Mouse (Mus musculus) CD4-positive helper T cell, adult 2 months (primary cell): ENCODE results near the gene Atg10.

Experiments
- DNase-seq: peaks from one replicate; pipeline ENCODE4 v3.0.0-alpha.2; 2012; ENCODE audit warnings: low read depth, missing footprints, low spot score

Atg10 gene

DNA sequence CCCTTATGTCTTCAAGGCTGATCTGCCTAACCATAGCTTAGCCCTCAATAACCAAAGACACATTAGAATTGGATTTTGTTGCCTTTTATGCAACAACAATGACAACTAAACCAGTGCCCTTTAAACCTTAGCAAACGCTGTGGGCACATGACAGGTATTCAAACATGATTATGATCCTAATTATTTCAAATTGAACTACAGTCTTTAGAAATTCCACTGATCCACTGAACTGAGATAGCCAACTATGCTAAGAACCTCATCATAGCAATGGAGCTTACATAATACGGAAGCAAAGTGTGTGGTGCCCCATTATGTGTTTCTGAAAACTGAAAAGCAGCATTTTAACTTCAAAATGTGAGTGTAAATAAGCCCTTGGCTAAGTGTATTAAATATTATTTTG, 191.9 kb downstream of the Atg10 start:
- no peak for DNase-seq

DNA sequence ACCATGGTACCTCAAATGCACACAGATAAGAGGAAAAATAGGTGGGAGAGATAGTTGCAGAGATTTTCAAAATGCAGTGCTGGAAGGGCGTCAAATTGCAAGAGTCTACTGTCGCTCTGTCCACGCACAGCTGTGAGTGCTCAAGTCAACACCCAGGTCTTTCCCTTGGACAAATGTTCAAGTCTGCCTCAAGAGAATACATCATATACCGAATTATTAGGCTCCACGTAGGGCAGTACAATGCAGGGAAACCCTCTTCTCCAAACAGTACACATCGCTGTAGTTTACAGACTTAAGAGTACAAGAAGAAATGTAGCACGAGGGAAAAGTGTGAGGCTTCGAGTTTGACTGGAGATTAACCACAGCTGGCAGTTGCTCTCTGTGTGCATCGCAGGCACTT, 200.3 kb downstream of the Atg10 start:
- no peak for DNase-seq

DNA sequence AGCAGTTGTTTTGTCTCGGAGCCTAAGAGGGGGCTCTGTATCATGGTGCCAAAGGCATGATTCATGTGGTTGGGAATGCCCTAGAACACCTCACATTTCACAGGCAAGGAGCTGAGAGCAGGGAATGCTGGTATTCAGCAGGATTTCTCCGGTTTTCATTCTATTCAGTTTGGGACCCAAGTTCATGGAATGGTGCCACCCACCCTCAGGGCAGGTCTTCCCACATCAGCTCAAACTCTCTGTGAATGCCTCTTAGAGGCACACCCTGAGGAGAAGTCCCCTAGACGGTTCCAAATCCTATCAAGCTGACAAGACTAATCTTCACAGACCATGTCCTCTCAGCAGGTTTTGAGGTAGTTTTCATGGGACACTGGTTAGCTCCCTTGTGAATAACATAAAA, 211.9 kb downstream of the Atg10 start:
- no peak for DNase-seq

DNA sequence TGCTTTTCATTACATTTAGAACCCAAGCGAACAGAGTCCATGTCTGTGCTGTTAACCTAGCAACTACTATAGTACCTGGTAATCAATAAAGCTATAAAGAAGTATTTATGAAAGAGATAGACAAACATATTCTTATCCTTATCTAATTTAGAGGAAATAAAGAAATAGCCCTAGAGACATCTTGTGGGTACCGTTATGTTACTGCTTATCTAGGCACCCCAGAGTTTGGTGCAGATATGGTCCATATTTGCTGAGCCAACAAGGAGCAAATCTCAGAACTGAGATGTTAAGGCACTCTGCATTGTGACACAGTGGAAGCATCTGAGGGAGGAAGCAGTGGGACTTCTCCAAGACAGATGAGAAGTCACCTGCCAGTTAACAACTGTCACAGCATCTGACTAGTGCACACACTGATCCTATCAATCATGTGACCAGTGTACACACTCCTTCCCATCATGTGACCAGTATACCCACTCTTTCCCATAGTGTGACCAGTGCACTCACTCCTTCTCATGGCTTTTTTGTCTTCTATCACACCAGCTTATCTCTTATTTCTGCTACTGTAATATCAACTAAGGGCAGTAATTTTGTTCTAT, 228.6 kb downstream of the Atg10 start:
- no peak for DNase-seq

- DNase-seq = no peak
Observed at GRCm38 (mm10) chr13:90993602-90994001, 230.2 kb downstream of the Atg10 start.

- no peak for DNase-seq
Observed at GRCm38 (mm10) chr13:90992948-90993347, 230.8 kb downstream of the Atg10 start.

DNA sequence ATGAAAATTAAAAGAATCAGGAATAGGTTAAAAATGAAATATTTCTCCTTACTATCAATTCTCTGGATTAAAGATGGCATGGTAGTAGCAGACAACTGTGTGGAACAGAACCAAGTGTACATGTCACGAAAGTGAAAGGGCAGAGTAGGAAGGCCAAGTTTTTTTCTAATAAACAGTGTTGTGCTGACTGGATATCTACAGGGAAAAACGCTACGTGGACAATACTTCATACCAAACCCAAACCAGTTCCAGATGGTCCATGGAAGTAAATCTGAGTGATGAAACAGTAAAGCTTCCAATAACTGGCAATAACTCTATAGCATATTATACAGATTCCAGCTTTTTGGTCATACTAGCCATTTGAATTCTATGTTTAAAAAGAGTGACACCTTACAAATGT, 235.5 kb downstream of the Atg10 start:
- no peak for DNase-seq

DNA sequence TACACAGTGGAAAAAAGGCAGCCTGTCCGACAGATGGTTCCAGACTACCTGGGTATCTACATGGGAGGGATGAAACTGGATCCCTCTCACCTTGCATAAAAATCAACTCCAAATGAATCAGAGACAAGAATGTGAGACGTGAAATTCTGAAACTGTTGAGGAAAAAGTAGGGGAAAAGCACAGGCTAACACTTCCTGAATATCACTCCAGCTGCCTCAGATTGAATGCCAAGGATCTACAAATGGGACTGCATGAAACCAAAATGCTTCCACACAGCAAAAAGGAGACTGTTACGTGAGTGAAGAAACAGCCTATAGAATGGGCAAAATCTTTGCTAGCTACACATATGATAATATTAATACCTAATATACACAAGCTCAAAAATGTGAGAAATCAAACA, 238.4 kb downstream of the Atg10 start:
- no peak for DNase-seq

- no peak for DNase-seq
Observed at GRCm38 (mm10) chr13:90984073-90984472, 239.7 kb downstream of the Atg10 start.

DNA sequence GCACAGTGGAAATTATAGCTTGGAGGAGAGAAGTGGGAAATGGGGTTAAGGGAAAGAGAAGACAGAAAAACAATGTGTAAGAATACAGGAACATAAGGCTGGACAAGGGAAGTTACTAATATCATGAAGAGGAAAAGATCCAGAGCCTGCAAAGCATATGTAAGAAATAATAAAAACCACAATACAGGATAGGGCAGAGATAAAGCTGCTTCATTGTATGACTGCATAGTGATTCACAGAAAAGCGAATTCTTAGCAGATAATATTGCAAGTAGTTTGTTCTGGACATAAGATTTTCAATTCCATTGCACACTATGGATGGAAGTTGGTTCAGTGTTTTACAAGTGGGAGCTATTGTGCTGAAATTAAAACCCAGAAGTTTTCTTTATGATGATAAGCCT, 242.0 kb downstream of the Atg10 start:
- no peak for DNase-seq

DNA sequence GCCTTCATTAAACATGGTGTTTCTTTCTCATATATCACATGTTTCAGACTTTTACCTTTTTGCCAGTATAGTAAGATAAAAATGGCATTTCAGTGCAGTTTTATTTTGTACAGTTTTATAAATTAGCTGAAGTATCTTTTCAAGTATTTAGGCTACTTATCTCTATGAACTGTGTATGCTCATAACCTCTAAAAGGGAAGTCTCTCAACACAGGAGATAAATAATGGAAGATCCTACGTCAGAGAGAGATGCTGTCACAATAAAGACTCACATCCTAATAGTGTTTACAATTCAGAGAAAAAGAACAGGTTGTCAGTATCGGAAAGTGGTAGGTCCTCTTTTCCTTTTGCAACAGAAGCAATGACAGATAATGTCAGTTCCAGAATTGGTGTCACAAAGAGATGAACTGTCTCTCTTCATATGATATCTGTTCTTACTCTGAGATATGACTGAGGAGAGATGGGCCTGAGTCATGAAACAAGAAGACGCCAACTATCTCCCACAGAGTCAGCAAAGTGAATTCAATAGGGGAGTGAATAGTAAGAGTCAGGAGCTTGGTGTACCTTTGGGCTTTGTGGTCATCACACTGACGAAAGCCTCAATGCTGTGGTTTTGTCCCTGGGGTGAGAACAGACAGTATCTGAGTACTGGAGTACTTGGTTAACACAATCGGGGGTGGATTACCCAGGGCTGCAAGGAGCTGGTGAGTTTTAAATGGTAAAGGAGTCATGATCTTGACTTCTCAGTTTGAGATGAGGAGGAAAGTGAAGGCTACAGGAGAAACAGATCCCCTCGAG, 242.7 kb downstream of the Atg10 start:
- no peak for DNase-seq

DNA sequence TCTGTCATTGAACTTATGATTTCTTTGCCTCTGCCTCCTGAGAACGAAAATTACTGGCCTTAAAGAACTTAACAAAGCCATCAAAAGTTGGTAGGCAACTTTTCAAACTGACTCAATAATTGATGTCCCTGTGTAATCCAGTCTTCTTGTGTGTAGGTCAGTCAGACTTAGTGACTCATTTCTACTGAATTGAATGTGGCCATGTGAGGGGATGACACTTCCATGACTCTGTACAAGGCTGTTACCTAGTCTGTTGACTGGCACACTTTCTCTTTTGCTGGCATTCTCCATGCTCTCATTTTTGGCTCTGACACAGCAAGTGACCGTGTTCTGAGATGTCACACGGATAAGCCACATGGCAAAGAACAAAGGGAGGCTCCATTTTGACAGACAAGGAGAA, 246.7 kb downstream of the Atg10 start:
- DNase-seq = no peak

GRCm38 (mm10) chr13:90973409-90973808, 250.4 kb downstream of the Atg10 start:
- no peak for DNase-seq

- no peak for DNase-seq
Observed at GRCm38 (mm10) chr13:90970259-90971017, 253.3 kb downstream of the Atg10 start.

DNA sequence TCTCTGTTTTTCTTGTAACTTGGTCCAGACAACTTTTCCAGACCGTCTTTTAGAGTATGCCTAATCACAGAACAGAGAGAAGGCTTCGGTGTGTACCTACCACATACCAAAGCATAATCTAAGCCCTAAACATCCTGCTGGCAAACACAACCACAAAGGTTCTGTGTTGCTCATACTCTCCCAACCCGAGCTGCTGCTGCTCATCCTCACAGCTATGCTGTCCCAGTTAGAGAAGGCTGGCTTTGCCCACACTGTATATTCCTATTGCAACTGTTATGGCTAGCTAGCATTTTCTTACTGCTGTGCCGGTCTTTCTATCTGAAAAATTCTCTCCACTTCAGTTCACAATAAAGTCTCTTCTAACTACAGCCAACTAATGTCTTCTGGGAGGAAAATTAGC, 254.8 kb downstream of the Atg10 start:
- no peak for DNase-seq

DNA sequence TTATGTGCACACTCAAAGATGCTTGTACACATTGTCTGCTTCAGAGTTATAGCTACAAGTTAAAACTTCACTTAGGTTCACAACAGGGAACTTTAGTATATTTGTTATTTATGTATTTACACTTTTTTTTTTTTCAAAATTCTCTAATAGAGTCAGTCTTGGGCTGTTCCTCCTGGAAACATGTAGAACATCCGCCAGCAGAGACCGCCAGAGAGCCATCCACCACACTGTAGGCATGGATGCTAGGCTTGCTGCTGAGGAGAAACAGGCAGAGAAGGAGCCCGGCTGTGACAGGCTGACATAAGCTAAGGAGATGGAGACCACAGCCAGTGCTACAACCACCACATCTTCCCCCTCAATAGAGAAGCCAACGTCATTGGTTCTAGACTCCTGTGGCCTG, 256.3 kb downstream of the Atg10 start:
- DNase-seq = peak; percentile 57

DNA sequence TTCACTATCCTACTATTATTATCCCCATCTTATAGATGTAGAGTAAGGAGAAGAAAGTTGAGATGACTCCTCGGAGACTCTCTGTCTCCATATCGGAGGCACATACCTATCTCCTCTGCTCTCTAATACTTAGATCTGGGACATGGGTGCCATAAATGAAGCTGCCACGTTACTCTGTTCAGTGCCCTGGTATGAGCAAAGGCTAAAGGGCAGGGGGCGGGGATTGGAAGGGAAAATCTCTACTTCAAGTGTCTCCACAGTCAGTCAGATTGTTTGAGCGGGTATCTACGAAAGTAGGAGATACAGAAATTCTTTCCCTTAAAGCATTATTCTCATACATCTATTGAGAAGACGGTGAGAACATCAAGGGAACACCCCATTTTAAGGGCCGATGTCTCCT, 257.8 kb downstream of the Atg10 start:
- no peak for DNase-seq

DNA sequence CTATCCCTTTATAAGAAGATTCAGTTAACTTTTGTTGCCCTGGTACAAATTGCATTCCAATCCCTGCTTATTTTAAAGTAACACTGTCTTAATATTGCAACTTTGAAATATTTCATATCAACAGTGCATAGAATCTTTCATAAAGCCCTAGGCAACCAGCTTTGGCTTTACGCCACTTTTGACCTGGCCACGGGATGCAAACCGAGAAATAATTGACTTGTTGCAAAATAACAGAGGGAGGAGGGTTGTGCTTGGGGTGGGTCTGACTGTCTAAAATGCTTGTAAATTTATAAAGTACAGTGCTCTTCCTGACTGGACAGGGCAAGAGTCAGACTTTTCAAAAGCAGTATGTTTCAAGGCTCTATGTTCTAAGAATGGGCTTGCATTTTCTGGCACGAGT, 259.3 kb downstream of the Atg10 start:
- DNase-seq = no peak

- no peak for DNase-seq
Observed at GRCm38 (mm10) chr13:90962836-90963760, 260.7 kb downstream of the Atg10 start.

DNA sequence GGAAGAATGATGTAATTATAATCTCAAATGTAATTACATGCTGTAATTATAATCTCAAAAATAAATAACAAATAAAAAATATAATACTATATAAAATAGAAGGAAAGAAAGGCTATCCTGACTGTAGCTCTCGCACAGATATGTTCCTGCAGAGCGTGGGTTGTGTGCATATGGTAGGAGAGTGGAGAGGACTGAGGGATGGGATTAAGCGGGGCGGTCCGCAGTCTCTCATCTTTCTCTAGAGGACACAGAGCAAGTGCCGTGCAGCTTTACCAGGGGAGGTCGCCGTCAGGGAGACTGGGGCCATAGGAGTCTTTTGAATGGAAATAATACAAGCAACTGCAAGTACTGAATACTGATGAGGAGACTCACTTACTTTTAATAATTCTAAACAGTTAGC, 263.2 kb downstream of the Atg10 start:
- no peak for DNase-seq

DNA sequence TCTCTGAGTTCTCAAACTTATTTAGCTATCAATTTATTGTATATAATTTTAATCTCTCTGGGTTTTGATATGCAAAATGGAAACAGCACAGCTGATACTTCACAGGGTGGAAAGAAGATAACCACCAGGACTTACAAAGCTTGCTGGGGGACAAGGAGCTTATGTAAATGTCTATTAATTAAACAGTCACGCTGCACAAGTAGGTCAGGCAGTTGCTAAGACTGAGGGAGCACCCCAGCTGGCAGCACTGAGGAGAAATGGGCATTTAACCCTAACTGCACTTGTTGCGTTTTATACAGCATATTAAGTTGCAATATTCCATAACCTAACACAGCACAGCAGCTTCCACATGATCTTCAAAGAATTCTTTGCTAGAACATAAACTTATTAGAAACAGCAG, 264.9 kb downstream of the Atg10 start:
- DNase-seq = no peak

DNA sequence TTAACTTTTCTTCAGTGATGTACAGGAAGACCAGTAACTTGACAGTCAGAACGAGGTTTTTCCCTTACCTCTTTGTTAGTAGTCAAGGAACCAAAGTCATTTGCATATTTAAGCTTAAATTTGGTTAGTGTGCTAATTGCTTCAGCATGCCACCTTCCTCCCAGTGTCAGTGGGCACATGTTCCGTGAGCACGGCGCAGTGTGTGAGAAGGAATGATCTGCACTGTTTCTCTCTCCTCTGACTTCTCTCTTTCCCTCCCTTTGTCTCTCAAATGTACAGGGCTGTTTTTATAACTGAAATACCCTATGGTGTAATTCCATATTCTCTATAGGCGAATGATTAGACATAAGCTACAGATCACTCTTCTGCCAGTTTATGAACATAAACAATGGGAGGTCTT, 284.2 kb downstream of the Atg10 start:
- no peak for DNase-seq
